Mouse (Mus musculus) midbrain, embryonic 12.5 days (tissue): Measurements from ENCODE around the gene Zbtb46. TPM values are rescaled to one million over a fixed set of nuclear protein-coding genes. Genes with fewer than 3 reads are reported as not detected.

Experiments
- ATAC-seq: fragments of 200-750 bp; cut with Nextera tagmentation; 2 replicates; pipeline ENCODE4 v1.8.0; 2017; ENCODE audit warnings: low read depth, moderate TSS enrichment, moderate library complexity; ENCODE audit not compliant: low FRiP score
- H3K27ac ChIP-seq: fragments of 300-500 bp; sonication (generic); replicated peaks from 2 replicates; pipeline ENCODE4 v1.5.1; 2016; ENCODE audit warnings: mild to moderate bottlenecking
- H3K27me3 ChIP-seq: fragments of 300-500 bp; sonication (generic); 2 replicates; pipeline ENCODE4 v1.6.1; 2016; ENCODE audit warnings: mild to moderate bottlenecking
- H3K36me3 ChIP-seq: fragments of 300-500 bp; sonication (generic); 2 replicates; pipeline ENCODE4 v1.6.1; 2016
- H3K4me1 ChIP-seq: fragments of 300-500 bp; sonication (generic); 2 replicates; pipeline ENCODE4 v1.6.1; 2016
- H3K4me2 ChIP-seq: fragments of 300-500 bp; sonication (generic); replicated peaks from 2 replicates; pipeline ENCODE4 v1.6.1; 2016; ENCODE audit warnings: mild to moderate bottlenecking, moderate library complexity
- H3K4me3 ChIP-seq: fragments of 300-500 bp; sonication (generic); 2 replicates; pipeline ENCODE4 v1.5.1; 2016; ENCODE audit warnings: mild to moderate bottlenecking
- H3K9ac ChIP-seq: fragments of 300-500 bp; sonication (generic); replicated peaks from 2 replicates; pipeline ENCODE4 v1.6.1; 2016; ENCODE audit warnings: mild to moderate bottlenecking, moderate library complexity
- H3K9me3 ChIP-seq: fragments of 300-500 bp; sonication (generic); 2 replicates; pipeline ENCODE4 v1.6.1; 2016; ENCODE audit warnings: mild to moderate bottlenecking
- WGBS: fragments of 180-500 bp; shearing (Covaris S2); methylation state at CpG from one replicate; pipeline ENCODE4 v1.1.7; 2016; 5-methylcytosine and 5-hydroxymethylcytosine counted together
- polyA plus RNA-seq: library from polyadenylated mRNA; unstranded; fragments of >200 nt; fragmentation: Nextera tagmentation; extraction: Ambion mirVana; gene quantifications from 2 replicates; pipeline ENCODE4 v1.2.1, GENCODE M21; 2016

Zbtb46 gene
- polyA plus RNA-seq, 1 experiment from 2014 or later = 22.2 TPM

DNA sequence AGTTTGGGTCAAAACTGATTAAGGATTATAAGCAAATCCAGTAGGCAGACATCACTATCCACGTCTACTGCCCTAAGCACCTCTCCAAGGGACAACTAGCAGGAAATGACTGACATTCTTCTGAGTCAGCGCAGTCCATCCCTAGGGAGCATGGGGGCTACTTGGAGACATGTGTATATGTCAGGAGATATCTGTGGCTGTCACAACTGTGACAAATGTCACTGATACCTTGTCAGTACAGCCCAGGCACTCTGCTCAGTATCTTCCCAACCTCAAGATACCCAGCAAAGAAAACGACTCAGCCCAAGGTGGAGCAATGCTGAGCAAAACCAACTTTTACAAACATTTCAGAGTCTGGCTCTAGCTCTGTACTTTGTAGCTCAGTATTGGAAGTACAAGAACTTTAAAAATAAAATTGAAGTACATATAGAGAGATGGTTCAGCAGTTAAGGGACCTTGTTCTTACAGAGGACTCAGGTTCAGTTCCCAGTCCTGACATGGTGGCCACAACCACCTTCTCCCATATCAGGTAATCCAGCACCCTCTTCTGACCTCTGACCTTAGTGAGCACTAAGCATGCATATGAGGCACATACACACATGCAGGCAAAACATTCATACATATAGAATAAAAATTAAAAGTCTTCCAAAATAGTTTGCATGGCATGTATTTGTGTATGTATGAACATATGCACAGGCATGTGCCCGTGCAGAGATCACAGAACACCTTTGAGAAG, 38.2 kb downstream of the Zbtb46 start:
- Histone ChIP-seq H3K4me2 (no peak overlapping the region), H3K27ac (no peak overlapping the region), H3K27me3 (no peaks in the 10 kb centered on the region), H3K36me3 (peaks cover 25% of the 10 kb centered on the region), H3K9me3 (no peaks in the 10 kb centered on the region), H3K4me1 (no peaks in the 10 kb centered on the region), H3K4me3 (no peak overlapping the region), H3K9ac (no peak overlapping the region)
- no peak for ATAC-seq
- WGBS = 78% methylated on average over 4 of the region's 4 CpGs

- H3K4me3 ChIP-seq = no peak overlapping the region
- WGBS = 88% methylated on average over 4 of the region's 4 CpGs
- H3K4me1 ChIP-seq = no peaks in the 10 kb centered on the region
- peaks cover 25% of the 10 kb centered on the region for H3K36me3 ChIP-seq
- no peak overlapping the region for H3K4me2 ChIP-seq
- ATAC-seq = no peak
- H3K9ac ChIP-seq = no peak overlapping the region
- H3K27ac ChIP-seq = no peak overlapping the region
- no peaks in the 10 kb centered on the region for H3K27me3 ChIP-seq
- H3K9me3 ChIP-seq = no peaks in the 10 kb centered on the region
These were observed 38.8 kb downstream of the Zbtb46 start for GRCm38 (mm10) chr2:181420426-181420825.

- Histone ChIP-seq H3K27ac (no peak overlapping the region), H3K4me2 (no peak overlapping the region), H3K27me3 (no peaks in the 10 kb centered on the region), H3K36me3 (peaks cover 24% of the 10 kb centered on the region), H3K9me3 (no peaks in the 10 kb centered on the region), H3K4me3 (no peak overlapping the region), H3K4me1 (no peaks in the 10 kb centered on the region), H3K9ac (no peak overlapping the region)
- no peak for ATAC-seq
- WGBS = 88% methylated on average over 7 of the region's 7 CpGs
These were observed 39.9 kb downstream of the Zbtb46 start for GRCm38 (mm10) chr2:181419359-181419758.

DNA sequence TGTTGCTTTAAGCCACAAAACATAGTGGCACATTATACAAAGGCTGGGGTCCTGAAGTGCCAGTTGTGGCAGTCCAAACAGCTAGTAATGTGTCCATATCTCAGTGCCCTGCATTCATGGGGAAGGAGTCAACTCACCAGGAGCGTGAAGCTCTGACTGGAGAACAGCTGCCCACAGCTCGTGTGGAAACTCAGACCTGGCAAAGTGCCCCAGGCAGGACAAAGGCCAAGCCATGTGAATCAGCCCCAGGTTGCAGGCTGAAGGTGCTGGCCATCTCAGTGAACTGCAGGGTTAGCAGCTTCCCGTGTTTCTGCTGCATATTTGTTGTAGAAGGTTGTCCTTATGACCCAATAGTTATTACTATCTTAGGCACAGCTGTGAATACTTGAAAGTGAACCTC, 43.3 kb downstream of the Zbtb46 start:
- 64% methylated on average over 3 of the region's 3 CpGs for WGBS
- no peak overlapping the region for H3K4me3 ChIP-seq
- ATAC-seq = no peak

DNA sequence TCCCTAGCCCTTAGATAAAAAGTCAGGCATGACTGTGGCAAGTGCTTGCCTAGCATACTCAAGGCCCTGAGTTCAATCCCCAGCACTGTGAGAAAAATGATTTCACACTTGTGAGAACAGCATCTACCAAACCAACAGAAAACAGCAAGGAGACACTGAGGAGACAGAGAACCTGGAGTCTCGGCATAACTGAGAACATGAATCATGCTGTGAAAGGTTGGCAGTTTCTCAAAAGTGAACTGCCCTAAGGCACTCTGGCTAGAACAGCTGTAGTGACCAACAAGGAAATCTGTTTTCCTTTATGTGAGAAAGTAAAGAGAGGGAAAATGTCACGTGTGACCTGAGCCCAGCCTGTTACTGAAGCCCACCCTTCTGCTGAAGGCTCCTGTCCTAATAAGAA, 46.1 kb downstream of the Zbtb46 start:
- Histone ChIP-seq H3K27me3 (no peaks in the 10 kb centered on the region), H3K36me3 (no peaks in the 10 kb centered on the region), H3K9me3 (no peaks in the 10 kb centered on the region), H3K27ac (no peak overlapping the region), H3K4me3 (no peak overlapping the region), H3K9ac (no peak overlapping the region), H3K4me1 (0 out of 2 replicates have a peak, but pooled peaks cover 5% of the 10 kb centered on the region), H3K4me2 (no peak overlapping the region)
- WGBS = 61% methylated on average over 2 of the region's 2 CpGs
- no peak for ATAC-seq

More for the DNA sequence above, 43.3 kb downstream of the Zbtb46 start:
- Histone ChIP-seq H3K27ac (no peak overlapping the region), H3K9me3 (no peaks in the 10 kb centered on the region), H3K9ac (no peak overlapping the region), H3K36me3 (no peaks in the 10 kb centered on the region), H3K27me3 (no peaks in the 10 kb centered on the region), H3K4me1 (0 out of 2 replicates have a peak, but pooled peaks cover 1% of the 10 kb centered on the region), H3K4me2 (no peak overlapping the region)

DNA sequence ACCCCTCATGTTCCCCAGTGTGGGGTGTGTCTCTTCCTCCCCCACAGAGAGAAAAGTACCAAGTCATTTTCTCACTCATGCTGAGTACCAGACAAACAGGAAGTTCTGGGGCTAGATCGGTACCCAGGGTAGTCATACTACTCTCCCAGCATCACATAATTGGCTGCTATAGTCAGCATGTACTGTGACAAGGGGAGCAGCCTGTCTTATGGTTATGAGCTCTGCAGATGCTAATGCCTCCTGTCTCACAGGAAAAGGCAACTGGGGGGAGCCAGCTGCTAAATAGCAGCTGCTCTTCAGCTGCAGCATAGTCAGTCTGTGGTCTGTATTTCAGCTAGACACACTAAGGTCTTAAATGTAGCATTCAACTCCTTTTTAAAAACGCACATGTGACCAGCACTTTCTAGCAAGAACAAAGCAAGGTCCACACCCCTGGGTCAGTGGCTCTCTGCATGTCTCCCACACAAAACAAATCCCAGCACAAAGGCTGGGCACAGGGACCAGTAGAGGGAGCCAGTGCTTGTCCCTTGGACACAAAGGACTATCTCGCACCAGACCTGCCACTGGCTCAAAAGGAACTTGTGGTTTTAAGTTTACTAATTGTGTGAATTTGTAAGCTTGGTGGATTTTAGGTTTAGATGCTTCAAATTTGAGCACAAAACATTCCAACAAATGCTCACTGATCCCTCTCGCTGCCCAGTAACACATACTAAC, 48.3 kb downstream of the Zbtb46 start:
- 0 out of 2 replicates have a peak, but pooled peaks cover 5% of the 10 kb centered on the region for H3K4me1 ChIP-seq
- no peak overlapping the region for H3K4me2 ChIP-seq
- H3K27ac ChIP-seq = peak overlapping the region; percentile 78
- WGBS = 27% methylated on average over 4 of the region's 4 CpGs
- no peak overlapping the region for H3K4me3 ChIP-seq
- H3K27me3 ChIP-seq = no peaks in the 10 kb centered on the region
- H3K36me3 ChIP-seq = no peaks in the 10 kb centered on the region
- H3K9me3 ChIP-seq = no peaks in the 10 kb centered on the region
- peak; percentile 90 for ATAC-seq
- no peak overlapping the region for H3K9ac ChIP-seq

- Histone ChIP-seq H3K36me3 (no peaks in the 10 kb centered on the region), H3K9ac (no peak overlapping the region), H3K9me3 (no peaks in the 10 kb centered on the region), H3K4me2 (no peak overlapping the region), H3K4me3 (no peak overlapping the region), H3K27ac (no peak overlapping the region), H3K27me3 (no peaks in the 10 kb centered on the region), H3K4me1 (0 out of 2 replicates have a peak, but pooled peaks cover 5% of the 10 kb centered on the region)
- WGBS = 83% methylated on average over 7 of the region's 7 CpGs
- no peak for ATAC-seq
These were observed 49.6 kb downstream of the Zbtb46 start for GRCm38 (mm10) chr2:181409643-181410042.

GRCm38 (mm10) chr2:181403722-181404121, 55.5 kb downstream of the Zbtb46 start:
- Histone ChIP-seq H3K9me3 (no peaks in the 10 kb centered on the region), H3K4me1 (no peaks in the 10 kb centered on the region), H3K9ac (no peak overlapping the region), H3K4me2 (no peak overlapping the region), H3K36me3 (no peaks in the 10 kb centered on the region), H3K27me3 (no peaks in the 10 kb centered on the region), H3K4me3 (no peak overlapping the region), H3K27ac (no peak overlapping the region)
- no peak for ATAC-seq
- 93% methylated on average over 3 of the region's 3 CpGs for WGBS

GRCm38 (mm10) chr2:181401497-181401896, 57.7 kb downstream of the Zbtb46 start:
- Histone ChIP-seq H3K27me3 (no peaks in the 10 kb centered on the region), H3K9me3 (no peaks in the 10 kb centered on the region), H3K4me3 (no peak overlapping the region), H3K4me1 (no peaks in the 10 kb centered on the region), H3K27ac (no peak overlapping the region), H3K9ac (no peak overlapping the region), H3K36me3 (no peaks in the 10 kb centered on the region), H3K4me2 (no peak overlapping the region)
- ATAC-seq = no peak
- WGBS = 27% methylated on average over 1 of the region's 1 CpGs

- no peak for ATAC-seq
- no peak overlapping the region for H3K27ac ChIP-seq
- no peak overlapping the region for H3K9ac ChIP-seq
- H3K4me2 ChIP-seq = no peak overlapping the region
- peaks cover 19% of the 10 kb centered on the region; the same call in 1 of the 2 replicates for H3K36me3 ChIP-seq
- WGBS = 83% methylated on average over 5 of the region's 5 CpGs
- H3K4me3 ChIP-seq = no peak overlapping the region
- H3K9me3 ChIP-seq = no peaks in the 10 kb centered on the region
- no peaks in the 10 kb centered on the region for H3K27me3 ChIP-seq
- no peaks in the 10 kb centered on the region for H3K4me1 ChIP-seq
These were observed 61.9 kb downstream of the Zbtb46 start for GRCm38 (mm10) chr2:181397207-181397761.

DNA sequence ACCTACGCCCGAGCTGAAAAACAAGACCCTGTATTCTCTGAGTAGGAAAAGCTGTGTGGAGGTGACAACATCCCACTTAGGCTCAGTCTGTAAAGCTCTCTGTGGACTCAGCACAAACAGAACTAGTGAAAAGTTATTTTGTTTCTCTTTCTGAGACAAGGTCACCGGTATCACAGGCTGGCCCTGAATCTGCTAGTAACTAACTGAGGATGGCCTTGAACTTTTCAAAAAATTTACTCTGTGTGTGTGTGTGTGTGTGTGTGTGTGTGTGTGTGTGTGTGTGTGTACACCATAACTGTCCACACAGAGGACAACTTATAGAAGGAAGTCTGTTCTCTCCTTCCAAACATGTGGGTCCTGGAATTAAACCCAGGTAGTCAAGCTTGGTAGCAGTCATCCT, 65.1 kb downstream of the Zbtb46 start:
- Histone ChIP-seq H3K36me3 (peaks cover 39% of the 10 kb centered on the region), H3K27me3 (no peaks in the 10 kb centered on the region), H3K9ac (no peak overlapping the region), H3K4me2 (no peak overlapping the region), H3K27ac (no peak overlapping the region), H3K4me1 (no peaks in the 10 kb centered on the region), H3K9me3 (no peaks in the 10 kb centered on the region), H3K4me3 (no peak overlapping the region)
- 92% methylated on average over 3 of the region's 3 CpGs for WGBS
- no peak for ATAC-seq

- Histone ChIP-seq H3K27me3 (no peaks in the 10 kb centered on the region), H3K4me3 (no peak overlapping the region), H3K36me3 (peaks cover 39% of the 10 kb centered on the region), H3K9me3 (no peaks in the 10 kb centered on the region), H3K4me2 (no peak overlapping the region), H3K4me1 (no peaks in the 10 kb centered on the region), H3K27ac (no peak overlapping the region), H3K9ac (no peak overlapping the region)
- WGBS = 29% methylated on average over 4 of the region's 4 CpGs
- ATAC-seq = peak; percentile 65; the same call in 1 of the 2 replicates
These were observed 66.5 kb downstream of the Zbtb46 start for GRCm38 (mm10) chr2:181392600-181393213.
